Mouse (Mus musculus) embryonic facial prominence, embryonic 15.5 days (tissue): ENCODE measurements around the gene Sirt5. TPM values are rescaled to one million over a fixed set of nuclear protein-coding genes. Genes with fewer than 3 reads are reported as not detected.

Experiments
- ATAC-seq: fragments of 200-750 bp; cut with Nextera tagmentation; 2 replicates; pipeline ENCODE4 v1.8.0; 2017; ENCODE audit warnings: low read depth, moderate TSS enrichment; ENCODE audit not compliant: insufficient number of reproducible peaks, low FRiP score, low TSS enrichment
- H3K27ac ChIP-seq: fragments of 300-500 bp; sonication (generic); replicated peaks from 2 replicates; pipeline ENCODE4 v1.5.1; 2015; ENCODE audit warnings: mild to moderate bottlenecking, inconsistent platforms
- H3K27me3 ChIP-seq: fragments of 300-500 bp; sonication (generic); 2 replicates; pipeline ENCODE4 v1.6.1; 2015; ENCODE audit warnings: inconsistent platforms
- H3K36me3 ChIP-seq: fragments of 300-500 bp; sonication (generic); 2 replicates; pipeline ENCODE4 v1.6.1; 2015; ENCODE audit warnings: mild to moderate bottlenecking, inconsistent platforms
- H3K4me1 ChIP-seq: fragments of 300-500 bp; sonication (generic); 2 replicates; pipeline ENCODE4 v1.6.1; 2015; ENCODE audit warnings: inconsistent platforms
- H3K4me2 ChIP-seq: fragments of 300-500 bp; sonication (generic); replicated peaks from 2 replicates; pipeline ENCODE4 v1.6.1; 2015; ENCODE audit warnings: mild to moderate bottlenecking, inconsistent platforms
- H3K4me3 ChIP-seq: fragments of 300-500 bp; sonication (generic); replicated peaks from 2 replicates; pipeline ENCODE4 v1.5.1; 2015; ENCODE audit warnings: mild to moderate bottlenecking, inconsistent platforms
- H3K9ac ChIP-seq: fragments of 300-500 bp; sonication (generic); 2 replicates; pipeline ENCODE4 v1.6.1; 2015; ENCODE audit warnings: inconsistent platforms
- H3K9me3 ChIP-seq: fragments of 300-500 bp; sonication (generic); replicated peaks from 2 replicates; pipeline ENCODE4 v1.6.1; 2016; ENCODE audit warnings: inconsistent platforms
- WGBS: fragments of 180-500 bp; shearing (Covaris S2); methylation state at CpG from one replicate; pipeline ENCODE4 v1.1.7; 2015; 5-methylcytosine and 5-hydroxymethylcytosine counted together
- polyA plus RNA-seq: library from polyadenylated mRNA; unstranded; fragments of >200 nt; fragmentation: Nextera tagmentation; extraction: Ambion mirVana; gene quantifications from 2 replicates; pipeline ENCODE4 v1.2.1, GENCODE M21; 2015

Gene Sirt5
- polyA plus RNA-seq, 1 experiment from 2014 or later, result 24.1 TPM

- WGBS, result 80% methylated on average over 8 of the region's 8 CpGs
- no peak overlapping the region for H3K4me2 ChIP-seq
- ATAC-seq, result no peak
Measured at GRCm38 (mm10) chr13:43349376-43349775, 15.9 kb upstream of the Sirt5 start.

DNA sequence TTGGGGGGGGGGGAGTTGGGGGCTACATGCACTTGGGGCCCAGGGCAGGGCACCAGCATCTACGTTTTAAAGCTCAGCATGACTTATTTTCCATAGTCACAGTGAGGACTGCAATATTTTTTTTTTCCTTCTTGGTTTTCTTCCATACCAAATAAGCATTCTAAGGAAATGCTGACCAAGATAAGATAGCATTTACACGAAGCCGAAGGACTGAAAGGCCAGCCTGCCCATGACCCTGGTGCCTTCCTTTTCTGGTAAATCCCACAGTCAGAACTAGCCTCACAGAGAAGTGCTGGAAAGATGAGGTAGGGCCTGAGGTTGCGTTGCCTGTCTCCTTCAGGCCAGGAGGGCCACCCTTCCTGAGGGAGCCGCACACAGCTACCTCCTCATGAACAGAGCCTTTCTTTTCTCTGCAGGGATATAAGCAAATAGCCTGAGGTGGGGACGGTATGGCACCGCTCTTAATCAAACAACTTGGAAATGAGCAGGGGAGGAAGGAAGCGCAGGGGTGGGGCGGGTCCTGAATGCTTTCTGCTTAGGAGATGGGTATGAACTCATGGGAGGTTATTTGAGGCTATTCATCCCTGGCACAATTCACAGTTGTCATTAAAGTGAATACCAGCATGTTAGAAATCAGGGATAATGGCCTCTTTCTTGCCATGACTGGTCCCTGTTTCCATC, 14.7 kb upstream of the Sirt5 start:
- no peak overlapping the region for H3K4me2 ChIP-seq
- H3K9me3 ChIP-seq, result no peaks in the 10 kb centered on the region
- ATAC-seq, result no peak
- no peak overlapping the region for H3K4me3 ChIP-seq
- 57% methylated on average over 9 of the region's 9 CpGs for WGBS
- H3K27ac ChIP-seq, result no peak overlapping the region
- H3K27me3 ChIP-seq, result no peaks in the 10 kb centered on the region
- no peaks in the 10 kb centered on the region for H3K36me3 ChIP-seq
- H3K9ac ChIP-seq, result no peak overlapping the region
- H3K4me1 ChIP-seq, result no peaks in the 10 kb centered on the region

More at GRCm38 (mm10) chr13:43349376-43349775, 15.9 kb upstream of the Sirt5 start:
- no peak overlapping the region for H3K27ac ChIP-seq
- H3K9ac ChIP-seq, result no peak overlapping the region
- no peaks in the 10 kb centered on the region for H3K4me1 ChIP-seq
- H3K9me3 ChIP-seq, result no peaks in the 10 kb centered on the region
- H3K36me3 ChIP-seq, result no peaks in the 10 kb centered on the region
- H3K4me3 ChIP-seq, result no peak overlapping the region
- no peaks in the 10 kb centered on the region for H3K27me3 ChIP-seq

DNA sequence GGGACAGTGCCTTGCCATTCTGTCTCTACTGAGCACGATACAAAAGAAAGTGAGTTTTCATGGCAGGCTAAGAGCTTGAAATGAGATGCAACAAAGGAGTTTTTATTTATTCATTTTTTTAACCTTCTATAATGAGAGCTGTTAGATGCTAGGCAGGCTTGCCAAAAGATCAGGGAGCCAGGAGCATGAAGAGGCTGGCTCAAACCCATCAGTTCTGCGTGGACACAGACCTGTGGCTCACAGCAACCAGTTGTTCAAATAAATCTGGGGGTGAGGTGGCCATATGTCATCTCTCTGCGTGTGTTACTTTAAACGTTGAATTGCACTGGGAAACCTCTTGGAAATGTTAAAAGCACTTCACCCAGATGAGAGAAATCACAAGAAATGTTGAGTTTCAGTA, 11.9 kb upstream of the Sirt5 start:
- no peak for ATAC-seq
- no peak overlapping the region for H3K4me2 ChIP-seq
- H3K9ac ChIP-seq, result no peak overlapping the region
- WGBS, result 58% methylated on average over 4 of the region's 4 CpGs
- H3K4me1 ChIP-seq, result no peaks in the 10 kb centered on the region
- H3K9me3 ChIP-seq, result no peaks in the 10 kb centered on the region
- H3K27ac ChIP-seq, result no peak overlapping the region
- H3K27me3 ChIP-seq, result no peaks in the 10 kb centered on the region
- H3K4me3 ChIP-seq, result no peak overlapping the region
- no peaks in the 10 kb centered on the region for H3K36me3 ChIP-seq

DNA sequence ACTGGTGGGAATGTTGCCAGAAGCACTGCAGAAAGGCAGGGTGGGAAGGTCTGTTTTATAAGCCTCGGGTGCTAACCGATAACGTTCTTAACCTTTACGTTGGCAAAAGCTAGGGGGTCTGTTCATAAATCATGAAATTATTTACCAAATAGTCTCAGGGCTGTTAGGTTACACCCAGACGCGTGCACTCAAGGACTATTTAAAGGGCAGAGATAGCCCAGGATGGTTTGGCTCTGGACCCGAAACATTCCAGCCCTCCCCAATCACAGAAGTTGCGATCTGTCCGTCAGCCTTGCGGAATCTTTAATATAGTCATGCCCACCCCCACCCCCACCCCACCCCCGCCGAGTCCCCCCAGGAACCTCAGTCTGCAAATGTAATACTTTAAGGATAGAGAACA, 10.9 kb upstream of the Sirt5 start:
- Histone ChIP-seq H3K27me3 (no peaks in the 10 kb centered on the region), H3K4me2 (no peak overlapping the region), H3K36me3 (no peaks in the 10 kb centered on the region)

GRCm38 (mm10) chr13:43356346-43357125, 8.8 kb upstream of the Sirt5 start:
- no peak for ATAC-seq
- no peaks in the 10 kb centered on the region for H3K4me1 ChIP-seq
- H3K27me3 ChIP-seq, result no peaks in the 10 kb centered on the region
- no peaks in the 10 kb centered on the region for H3K36me3 ChIP-seq
- H3K4me3 ChIP-seq, result no peak overlapping the region
- WGBS, result 86% methylated on average over 14 of the region's 14 CpGs
- no peak overlapping the region for H3K27ac ChIP-seq
- H3K4me2 ChIP-seq, result no peak overlapping the region
- no peak overlapping the region for H3K9ac ChIP-seq
- H3K9me3 ChIP-seq, result no peaks in the 10 kb centered on the region

More for the DNA sequence above, 10.9 kb upstream of the Sirt5 start:
- Histone ChIP-seq H3K4me3 (no peak overlapping the region), H3K27ac (no peak overlapping the region), H3K9me3 (no peaks in the 10 kb centered on the region), H3K4me1 (no peaks in the 10 kb centered on the region), H3K9ac (no peak overlapping the region)
- 47% methylated on average over 12 of the region's 12 CpGs for WGBS
- no peak for ATAC-seq

DNA sequence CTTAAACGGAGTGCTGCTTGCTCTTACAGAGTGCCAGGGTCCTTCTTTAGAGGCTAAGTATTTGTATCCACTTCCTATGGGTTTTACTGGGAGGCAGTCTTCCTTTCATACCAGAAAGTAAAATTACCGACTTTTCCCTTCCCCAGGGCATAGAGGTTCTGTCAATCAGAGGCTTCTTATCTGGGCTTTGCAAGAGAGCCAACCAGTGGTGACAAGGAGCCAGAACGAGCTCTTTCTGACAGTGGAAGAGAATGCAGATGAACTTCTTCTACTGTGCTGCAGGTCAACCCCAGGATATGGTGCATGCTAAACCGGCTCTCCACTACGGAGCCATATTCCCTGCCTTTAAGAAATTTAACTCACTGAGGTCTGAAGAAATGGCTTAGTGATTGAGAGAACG, 4.8 kb upstream of the Sirt5 start:
- Histone ChIP-seq H3K9me3 (no peaks in the 10 kb centered on the region), H3K36me3 (no peaks in the 10 kb centered on the region), H3K27me3 (no peaks in the 10 kb centered on the region), H3K4me3 (no peak overlapping the region), H3K9ac (no peak overlapping the region), H3K27ac (no peak overlapping the region), H3K4me2 (no peak overlapping the region), H3K4me1 (no peaks in the 10 kb centered on the region)
- ATAC-seq, result no peak
- 40% methylated on average over 6 of the region's 6 CpGs for WGBS

DNA sequence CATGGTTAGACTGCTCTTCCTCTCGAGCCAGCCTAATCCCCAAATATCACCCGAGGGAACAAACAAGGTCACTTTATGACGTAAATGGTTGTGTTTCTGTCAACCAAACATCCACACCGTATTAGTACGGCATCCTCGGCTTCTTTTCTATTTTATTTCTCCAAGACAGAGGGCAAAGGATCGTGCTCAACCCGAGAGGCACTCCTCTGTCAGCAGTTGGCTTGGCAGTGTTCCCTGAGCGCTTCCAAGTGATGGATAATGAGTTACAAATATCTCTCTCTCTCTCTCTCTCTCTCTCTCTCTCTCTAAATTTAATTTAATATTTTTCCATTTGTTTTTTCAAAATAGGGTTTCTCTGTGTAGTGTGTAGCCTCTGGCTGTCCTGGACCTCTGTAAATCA, 2.9 kb upstream of the Sirt5 start:
- Histone ChIP-seq H3K9me3 (no peaks in the 10 kb centered on the region), H3K4me3 (no peak overlapping the region), H3K27me3 (no peaks in the 10 kb centered on the region), H3K4me2 (no peak overlapping the region), H3K27ac (no peak overlapping the region), H3K36me3 (no peaks in the 10 kb centered on the region), H3K4me1 (peaks cover 5% of the 10 kb centered on the region; the same call in 1 of the 2 replicates), H3K9ac (no peak overlapping the region)
- no peak for ATAC-seq
- WGBS, result 59% methylated on average over 9 of the region's 9 CpGs

GRCm38 (mm10) chr13:43365825-43366184, 509 bp downstream of the Sirt5 start:
- H3K9me3 ChIP-seq, result no peaks in the 10 kb centered on the region
- H3K27ac ChIP-seq, result 0 out of 2 replicates have a peak overlapping the region, but pooled peaks have one; percentile 4
- H3K9ac ChIP-seq, result peak overlapping the region; percentile 35
- H3K36me3 ChIP-seq, result peaks cover 3% of the 10 kb centered on the region; the same call in 1 of the 2 replicates
- whole genome bisulfite sequencing, result 6% methylated on average over 11 of the region's 11 CpGs
- H3K4me2 ChIP-seq, result peak overlapping the region; percentile 78
- H3K4me1 ChIP-seq, result peaks cover 5% of the 10 kb centered on the region; the same call in 1 of the 2 replicates
- no peaks in the 10 kb centered on the region for H3K27me3 ChIP-seq
- ATAC-seq, result no peak
- H3K4me3 ChIP-seq, result peak overlapping the region; percentile 61

DNA sequence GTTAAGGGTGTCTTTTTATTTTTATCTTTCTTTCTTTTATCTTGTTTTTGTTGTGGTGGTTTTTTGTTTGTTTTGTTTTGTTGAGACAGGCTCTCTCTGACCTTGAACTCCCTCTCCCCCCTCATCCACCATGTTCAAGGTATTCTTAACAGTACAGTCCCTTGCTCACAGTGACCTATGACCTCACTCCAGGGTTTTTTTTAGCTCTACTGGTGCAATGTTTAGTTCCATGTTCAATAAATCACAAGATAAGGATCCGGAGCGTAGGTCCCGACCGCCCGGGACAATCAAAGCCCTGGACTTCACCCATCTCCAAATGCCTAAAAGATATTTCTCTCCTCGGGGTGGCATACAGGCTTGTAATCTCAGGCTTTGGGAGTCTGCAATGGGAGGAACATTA, 4.8 kb downstream of the Sirt5 start:
- no peak overlapping the region for H3K4me3 ChIP-seq
- no peak for ATAC-seq
- 94% methylated on average over 6 of the region's 6 CpGs for WGBS
- no peak overlapping the region for H3K27ac ChIP-seq
- no peaks in the 10 kb centered on the region for H3K27me3 ChIP-seq
- peaks cover 5% of the 10 kb centered on the region; the same call in 1 of the 2 replicates for H3K4me1 ChIP-seq
- H3K4me2 ChIP-seq, result no peak overlapping the region
- H3K9me3 ChIP-seq, result no peaks in the 10 kb centered on the region
- no peak overlapping the region for H3K9ac ChIP-seq
- peaks cover 27% of the 10 kb centered on the region for H3K36me3 ChIP-seq

GRCm38 (mm10) chr13:43372892-43373291, 7.6 kb downstream of the Sirt5 start:
- no peaks in the 10 kb centered on the region for H3K27me3 ChIP-seq
- H3K36me3 ChIP-seq, result peaks cover 44% of the 10 kb centered on the region
- no peak overlapping the region for H3K9ac ChIP-seq
- H3K4me1 ChIP-seq, result no peaks in the 10 kb centered on the region
- H3K9me3 ChIP-seq, result no peaks in the 10 kb centered on the region
- no peak overlapping the region for H3K27ac ChIP-seq
- whole genome bisulfite sequencing, result 93% methylated on average over 1 of the region's 1 CpGs
- ATAC-seq, result no peak
- H3K4me2 ChIP-seq, result no peak overlapping the region
- no peak overlapping the region for H3K4me3 ChIP-seq

GRCm38 (mm10) chr13:43374205-43374604, 8.9 kb downstream of the Sirt5 start:
- Histone ChIP-seq H3K27ac (no peak overlapping the region), H3K9ac (no peak overlapping the region), H3K4me2 (no peak overlapping the region), H3K9me3 (no peaks in the 10 kb centered on the region), H3K4me1 (no peaks in the 10 kb centered on the region), H3K36me3 (peaks cover 50% of the 10 kb centered on the region), H3K27me3 (no peaks in the 10 kb centered on the region), H3K4me3 (no peak overlapping the region)
- WGBS, result 82% methylated on average over 10 of the region's 10 CpGs
- no peak for ATAC-seq
